Mouse (Mus musculus): Measurements from ENCODE around the gene Dnah3. TPM values are rescaled to one million over a fixed set of nuclear protein-coding genes. Genes with fewer than 3 reads are reported as not detected.

The Dnah3 gene
- 0.05 and 0.17 TPM in 2 replicates for polyA plus RNA-seq (2015; fragmentation: Nextera tagmentation; extraction: Ambion mirVana)

GRCm38 (mm10) chr7:120095180-120095579 lies at the start of gene Dnah3:
Gene Dnah3, minus strand, starts transcription at chr7:120095280.
- no peak for DNase-seq (ENCODE audit: low spot score)

GRCm38 (mm10) chr7:120142743-120143142 lies 47.7 kb upstream of the Dnah3 start:
- DNase-seq (ENCODE audit: low spot score) = no peak

- no peak for DNase-seq (ENCODE audit: low spot score)
These were observed 33.9 kb upstream of the Dnah3 start for GRCm38 (mm10) chr7:120128951-120129350.

GRCm38 (mm10) chr7:120127686-120128059 lies 32.6 kb upstream of the Dnah3 start:
- DNase-seq (ENCODE audit: low spot score) = no peak

- DNase-seq (ENCODE audit: low spot score) = no peak
These were observed 32.1 kb upstream of the Dnah3 start for GRCm38 (mm10) chr7:120126976-120127685.

GRCm38 (mm10) chr7:120124844-120125243 lies 29.8 kb upstream of the Dnah3 start:
- peak; percentile 24 for DNase-seq (ENCODE audit: low spot score)

- DNase-seq (ENCODE audit: low spot score) = no peak
These were observed 28.7 kb upstream of the Dnah3 start for GRCm38 (mm10) chr7:120123776-120124175.

GRCm38 (mm10) chr7:120117529-120117928 lies 22.4 kb upstream of the Dnah3 start:
- no peak for DNase-seq (ENCODE audit: low spot score)

- DNase-seq (ENCODE audit: low spot score) = no peak
These were observed 21.9 kb upstream of the Dnah3 start for GRCm38 (mm10) chr7:120116976-120117375.

GRCm38 (mm10) chr7:120109676-120110075 lies 14.6 kb upstream of the Dnah3 start:
- no peak for DNase-seq (ENCODE audit: low spot score)

- no peak for DNase-seq (ENCODE audit: low spot score)
These were observed 11.3 kb upstream of the Dnah3 start for GRCm38 (mm10) chr7:120106356-120106755.

- DNase-seq (ENCODE audit: low spot score) = no peak
These were observed 9.9 kb upstream of the Dnah3 start for GRCm38 (mm10) chr7:120104975-120105374.

- DNase-seq (ENCODE audit: low spot score) = no peak
These were observed 8.0 kb upstream of the Dnah3 start for GRCm38 (mm10) chr7:120103019-120103567.

GRCm38 (mm10) chr7:120102164-120102972 lies 7.3 kb upstream of the Dnah3 start, which contains the start of gene Tmem159:
Gene Tmem159, plus strand, starts transcription at chr7:120102353.
- peak; percentile 24 for DNase-seq (ENCODE audit: low spot score)

- peak; percentile 48 for DNase-seq (ENCODE audit: low spot score)
These were observed 3.3 kb upstream of the Dnah3 start for GRCm38 (mm10) chr7:120098403-120098802.

- DNase-seq (ENCODE audit: low spot score) = no peak
These were observed 2.8 kb upstream of the Dnah3 start for GRCm38 (mm10) chr7:120097845-120098244.

- DNase-seq (ENCODE audit: low spot score) = no peak
These were observed 864 bp downstream of the Dnah3 start for GRCm38 (mm10) chr7:120094216-120094615.

- DNase-seq (ENCODE audit: low spot score) = no peak
These were observed 2.0 kb downstream of the Dnah3 start for GRCm38 (mm10) chr7:120093033-120093432.

- no peak for DNase-seq (ENCODE audit: low spot score)
These were observed 14.9 kb downstream of the Dnah3 start for GRCm38 (mm10) chr7:120080177-120080576.

- no peak for DNase-seq (ENCODE audit: low spot score)
These were observed 25.9 kb downstream of the Dnah3 start for GRCm38 (mm10) chr7:120069164-120069563.

- DNase-seq (ENCODE audit: low spot score) = no peak
These were observed 27.0 kb downstream of the Dnah3 start for GRCm38 (mm10) chr7:120068114-120068513.

GRCm38 (mm10) chr7:120064045-120064444 lies 31.0 kb downstream of the Dnah3 start:
- DNase-seq (ENCODE audit: low spot score) = no peak
